Mouse (Mus musculus): ENCODE measurements around the gene 2310009B15Rik.

Gene 2310009B15Rik

DNA sequence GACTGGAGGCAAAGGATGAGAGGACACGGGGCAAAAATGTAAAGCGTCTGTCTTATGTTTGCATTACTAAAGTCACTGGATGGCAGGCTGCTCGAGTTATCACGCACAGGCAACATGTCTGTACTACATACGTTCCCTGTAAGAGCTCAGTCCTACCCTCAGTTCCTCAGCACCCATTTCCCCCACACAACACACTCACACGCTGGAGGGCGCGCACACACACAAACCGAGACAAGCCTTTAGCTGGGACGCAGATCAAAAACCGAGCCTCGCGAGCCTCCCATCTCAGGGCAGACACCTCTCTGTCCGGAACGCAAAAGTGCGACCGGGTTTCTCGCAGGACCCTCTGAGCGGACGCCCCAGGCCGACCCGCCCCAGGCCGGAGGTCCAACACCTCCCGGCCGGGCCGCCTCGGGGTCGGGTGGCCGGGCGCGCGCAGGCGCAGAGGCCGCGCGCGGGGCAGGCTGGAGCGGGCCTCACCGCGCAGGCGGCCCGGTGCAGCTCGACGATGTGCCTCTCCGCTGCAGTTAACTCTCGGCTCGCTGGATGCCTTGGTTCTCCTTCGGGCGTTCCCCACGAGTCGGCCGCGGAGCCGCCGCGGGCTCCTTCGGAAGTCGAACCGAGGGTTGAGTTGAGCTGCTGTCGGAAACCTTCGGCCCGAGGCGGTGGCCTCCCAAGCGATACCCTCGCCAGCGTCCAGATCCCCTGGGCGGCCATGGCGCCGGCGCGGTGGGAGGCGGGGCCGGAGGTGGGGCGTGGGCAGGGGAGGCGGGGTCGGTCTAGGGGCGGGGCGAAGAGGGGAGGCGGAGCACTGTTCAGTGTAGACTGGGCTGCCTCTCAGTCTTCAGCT lies at the start of gene 2310009B15Rik:
Gene 2310009B15Rik, minus strand, starts transcription at position 752 of the 850 bp plus-strand sequence.
- in situ Hi-C loops (cut with MboI, MseI) = loop anchor here in 1 of 2 experiments (10.0 kb wide), 1 partner anchor 108 kb away; the partner anchor contains the start of gene Dennd1b

DNA sequence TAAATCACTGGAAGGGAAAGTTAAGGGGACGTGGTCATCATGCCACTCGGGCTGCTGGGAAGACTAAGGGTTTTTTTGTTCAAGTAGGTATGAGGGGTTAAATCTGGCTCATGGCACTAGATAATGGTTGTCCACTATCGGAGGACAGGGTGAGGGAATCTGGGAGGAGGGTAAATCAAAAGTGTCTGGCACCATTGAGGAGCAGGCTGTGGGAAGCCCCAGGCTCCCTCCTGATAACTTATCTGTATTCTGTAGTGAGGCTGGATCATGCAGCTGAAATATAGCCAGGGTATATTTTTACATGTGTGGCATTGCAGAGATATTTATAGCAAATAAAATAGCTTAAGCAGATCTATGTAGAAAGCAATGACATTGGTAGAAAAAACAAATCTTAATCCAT lies 49.6 kb upstream of the 2310009B15Rik start:
- in situ Hi-C loops (cut with MboI, MseI) = no loop called here

GRCm38 (mm10) chr1:138905092-138905765 lies 48.6 kb upstream of the 2310009B15Rik start:
- in situ Hi-C loops (cut with MboI, MseI) = no loop called here

DNA sequence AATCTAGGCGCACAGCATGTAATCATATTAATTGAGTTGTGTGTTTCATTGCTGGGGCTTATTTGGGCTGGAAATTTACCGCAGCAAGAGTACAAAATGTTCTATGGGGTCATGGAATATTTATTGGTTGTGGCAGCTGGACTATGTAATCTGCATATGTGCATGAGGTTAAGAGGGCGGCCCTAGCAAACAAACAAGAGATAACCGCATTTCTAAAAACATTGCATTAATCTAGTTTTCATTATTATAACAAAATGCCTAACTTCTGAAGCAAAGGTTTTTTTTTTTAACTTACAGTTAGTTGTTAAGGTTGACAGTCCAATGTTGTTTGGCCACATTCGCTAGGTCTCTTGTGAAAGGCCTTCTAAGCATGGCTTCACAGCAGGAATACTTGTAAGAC lies 47.2 kb upstream of the 2310009B15Rik start:
- in situ Hi-C loops (cut with MboI, MseI) = no loop called here

GRCm38 (mm10) chr1:138901431-138902117 lies 44.9 kb upstream of the 2310009B15Rik start:
- in situ Hi-C loops (cut with MboI, MseI) = no loop called here

- in situ Hi-C loops (cut with MboI, MseI) = no loop called here
Observed at GRCm38 (mm10) chr1:138896088-138896487, 39.4 kb upstream of the 2310009B15Rik start.

- in situ Hi-C loops (cut with MboI, MseI) = no loop called here
Observed at GRCm38 (mm10) chr1:138877470-138878254, 21.0 kb upstream of the 2310009B15Rik start.

- in situ Hi-C loops (cut with MboI, MseI) = no loop called here
Observed at GRCm38 (mm10) chr1:138876371-138877045, 19.9 kb upstream of the 2310009B15Rik start.

DNA sequence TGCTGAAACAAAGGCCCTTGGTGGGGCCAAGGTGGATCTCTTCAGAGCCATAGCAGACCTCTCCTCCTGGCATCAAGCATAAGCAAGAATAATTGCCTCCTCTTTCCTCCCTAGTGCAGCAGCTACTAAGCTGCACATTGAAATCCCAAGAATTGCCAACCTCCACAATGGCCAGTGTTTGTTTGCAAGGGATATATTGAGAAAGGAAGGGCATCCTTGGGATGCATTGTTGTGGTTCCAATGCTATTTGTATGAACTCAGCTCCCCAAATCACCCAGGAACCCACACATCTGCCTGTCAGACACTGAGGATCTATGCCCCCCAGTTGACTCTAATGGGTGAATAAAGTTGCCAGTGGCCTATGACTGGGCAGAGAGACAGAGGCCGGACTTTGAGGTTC lies 5.8 kb downstream of the 2310009B15Rik start:
- in situ Hi-C loops (cut with MboI, MseI) = loop anchor here in 1 of 2 experiments (10.0 kb wide), 1 partner anchor 114 kb away; the partner anchor contains the start of gene Dennd1b

- in situ Hi-C loops (cut with MboI, MseI) = loop anchor here in 1 of 2 experiments (10.0 kb wide), 1 partner anchor 115 kb away; the partner anchor contains the start of gene Dennd1b
Observed at GRCm38 (mm10) chr1:138850161-138850539, 6.5 kb downstream of the 2310009B15Rik start.

DNA sequence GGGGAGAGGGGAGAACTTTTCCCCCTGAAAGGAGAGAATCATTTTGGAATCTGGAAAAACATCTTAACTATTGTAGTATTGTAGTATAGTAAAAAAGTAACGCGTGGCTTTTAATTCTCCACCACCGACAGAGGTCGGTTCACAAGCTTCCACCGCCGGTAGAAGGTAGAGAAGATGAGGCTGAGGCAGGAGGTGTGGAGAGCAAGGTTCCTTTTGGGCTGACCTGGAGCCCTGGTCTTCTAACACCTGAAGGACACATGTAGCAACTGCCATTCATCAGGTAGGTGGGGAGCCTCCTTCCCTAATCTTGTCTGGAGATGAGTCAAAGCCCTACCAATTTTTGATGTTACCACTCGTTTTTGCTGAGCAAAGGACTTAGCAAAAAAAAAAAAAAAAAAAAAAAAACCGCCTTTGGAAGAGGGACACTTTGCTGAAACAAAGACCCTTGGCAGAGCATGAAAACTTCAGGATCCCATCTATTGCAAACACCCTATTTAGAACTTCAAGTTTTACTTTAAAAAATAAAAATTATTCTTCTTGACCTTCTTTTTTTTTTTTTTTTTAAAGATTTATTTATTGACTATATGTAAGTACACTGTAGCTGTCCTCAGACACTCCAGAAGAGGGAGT lies 7.0 kb downstream of the 2310009B15Rik start:
- in situ Hi-C loops (cut with MboI, MseI) = loop anchor here in 1 of 2 experiments (10.0 kb wide), 1 partner anchor 115 kb away; the partner anchor contains the start of gene Dennd1b

- in situ Hi-C loops (cut with MboI, MseI) = no loop called here
Observed at GRCm38 (mm10) chr1:138848511-138849109, 8.0 kb downstream of the 2310009B15Rik start, which contains the start of gene Lhx9. Lhx9 (minus strand) TSS chr1:138848577.

- in situ Hi-C loops (cut with MboI, MseI) = no loop called here
Observed at GRCm38 (mm10) chr1:138848026-138848425, 8.6 kb downstream of the 2310009B15Rik start.

DNA sequence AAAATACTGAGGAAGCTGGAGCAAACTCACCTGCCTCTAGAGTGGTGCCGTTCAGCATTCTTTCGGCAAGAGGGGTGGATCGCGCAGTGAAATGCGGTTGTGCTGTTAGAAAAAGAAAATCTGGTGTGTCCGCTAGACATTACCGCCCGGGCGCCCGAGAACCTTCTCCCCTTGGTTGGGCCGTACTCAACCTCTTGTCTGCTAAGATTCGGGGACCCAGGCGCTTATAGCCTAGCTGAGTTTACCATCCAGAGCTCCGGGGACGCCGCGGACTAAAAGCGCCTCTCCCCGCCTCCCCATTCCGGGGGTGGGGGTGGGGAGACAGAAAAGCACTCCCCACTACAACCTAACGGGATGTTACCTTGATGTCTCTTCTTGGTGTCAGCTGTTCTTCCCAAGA lies 9.5 kb downstream of the 2310009B15Rik start:
- in situ Hi-C loops (cut with MboI, MseI) = no loop called here

GRCm38 (mm10) chr1:138846581-138846980 lies 10.1 kb downstream of the 2310009B15Rik start:
- in situ Hi-C loops (cut with MboI, MseI) = no loop called here

GRCm38 (mm10) chr1:138846131-138846530 lies 10.5 kb downstream of the 2310009B15Rik start:
- in situ Hi-C loops (cut with MboI, MseI) = no loop called here

GRCm38 (mm10) chr1:138845481-138845880 lies 11.2 kb downstream of the 2310009B15Rik start:
- in situ Hi-C loops (cut with MboI, MseI) = no loop called here

DNA sequence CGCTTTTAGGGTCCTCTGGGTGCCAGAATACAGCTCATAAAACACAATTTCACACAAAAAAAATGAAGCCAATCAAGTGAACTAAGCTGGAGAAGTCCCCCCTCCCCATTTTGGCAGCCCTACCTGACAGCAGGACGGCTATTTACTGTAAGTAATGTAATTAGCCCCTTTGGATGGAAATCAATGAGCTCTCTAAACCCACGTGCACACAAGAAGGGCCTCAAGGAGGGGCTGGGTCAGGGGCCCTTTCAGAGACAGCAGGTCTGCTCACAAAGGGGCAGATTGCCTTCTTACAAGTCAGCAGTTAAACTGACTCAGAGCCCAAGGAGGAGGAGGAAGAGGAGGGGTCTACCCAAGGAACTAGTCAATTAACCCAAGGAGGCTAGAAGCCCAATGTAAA lies 12.5 kb downstream of the 2310009B15Rik start:
- in situ Hi-C loops (cut with MboI, MseI) = loop anchor here in 1 of 2 experiments (5.0 kb wide), 2 partner anchors 133 to 318 kb away; no protein-coding TSS in a partner anchor
